11 mouse cellular contexts compared by ENCODE assay signal in genomic region chr11:20469368-20469767, GRCm38 (mm10).
DNase-seq lines count a peak whose midpoint lies in the region; ATAC-seq and TF ChIP-seq lines count a peak whose summit lies in the region.
"Had no signal": no experiment of that assay in that cellular context is flagged by ENCODE, and none has a peak within 500 bp of the region (broad histone marks: within the 10 kb centered on the region; RNA-seq: fewer than 3 reads in every experiment).

No protein-coding gene starts in this region.

- no peak for TF ChIP-seq CTCF in kidney, postnatal 0 days (IDR thresholded peaks at IDR 0.05; ENCODE audit: low read depth)
- no peak for TF ChIP-seq CTCF in gastrocnemius, adult 2 months (IDR thresholded peaks at IDR 0.05)

- no peaks in the 10 kb centered on the region; the same call in 1 of the 2 replicates for H3K27me3 ChIP-seq in erythroblast, embryonic 14.5 days (ENCODE audit: control insufficient read depth)
- no peaks in the 10 kb centered on the region for H3K27me3 ChIP-seq in kidney, postnatal 0 days (ENCODE audit: insufficient read depth, low read length)
- H3K27me3 ChIP-seq: embryonic facial prominence, embryonic 12.5 days; limb, embryonic 13.5 days had no signal

- intact Hi-C loops in gastrocnemius, adult 2 months (cut with DNase I), result no loop called here

- WGBS in kidney, postnatal 0 days, result 15% methylated on average over 5 of the region's 5 CpGs

- no peak overlapping the region for H3K9ac ChIP-seq in kidney, postnatal 0 days (ENCODE audit: low read depth, low read length)
- H3K9ac ChIP-seq: embryonic facial prominence, embryonic 12.5 days; limb, embryonic 13.5 days had no signal

- DNase-seq in kidney, postnatal 0 days (ENCODE audit: low spot score), result no peak
- peak; percentile 37 for DNase-seq in mesoderm, embryonic 11.5 days (ENCODE audit: low read depth, low spot score)
- no peak for DNase-seq in adrenal gland, postnatal 25 days
- DNase-seq in spleen, postnatal 36 days (ENCODE audit: low spot score in 2 of 2), result no peak
- no peak for DNase-seq in gastrocnemius, adult 2 months

- H3K4me3 ChIP-seq in erythroblast, embryonic 14.5 days (replicated peaks), result peak overlapping the region; percentile 16
- H3K4me3 ChIP-seq in brown adipose tissue, adult 24 weeks (ENCODE audit: insufficient read depth, low read depth, low read length), result no peak overlapping the region
- H3K4me3 ChIP-seq in kidney, postnatal 0 days (replicated peaks; ENCODE audit: low read depth, low read length), result no peak overlapping the region
- H3K4me3 ChIP-seq in gastrocnemius, adult 2 months, result no peak overlapping the region
- H3K4me3 ChIP-seq: embryonic facial prominence, embryonic 12.5 days; limb, embryonic 13.5 days had no signal

- peaks cover 2% of the 10 kb centered on the region; the same call in 1 of the 2 replicates for H3K4me1 ChIP-seq in erythroblast, embryonic 14.5 days (ENCODE audit: control insufficient read depth)
- H3K4me1 ChIP-seq in brown adipose tissue, adult 24 weeks (ENCODE audit: control insufficient read depth, insufficient read depth, insufficient read length, low read length), result no peaks in the 10 kb centered on the region; the same call in 1 of the 2 replicates
- 0 out of 2 replicates have a peak, but pooled peaks cover 5% of the 10 kb centered on the region for H3K4me1 ChIP-seq in kidney, postnatal 0 days (replicated peaks; ENCODE audit: insufficient read depth, low read length)
- H3K4me1 ChIP-seq: embryonic facial prominence, embryonic 12.5 days; limb, embryonic 13.5 days had no signal

- ATAC-seq in erythroblast, adult 5-6 weeks (replicated peaks; ENCODE audit: low FRiP score, poor library complexity, severe bottlenecking), result no peak
- ATAC-seq in kidney, postnatal 0 days (replicated peaks; ENCODE audit: low FRiP score, low read depth), result peak; percentile 60; the same call in 1 of the 2 replicates
- ATAC-seq: midbrain, embryonic 16.5 days had no signal

- H3K9me3 ChIP-seq in erythroblast, embryonic 14.5 days (ENCODE audit: control insufficient read depth, low read length), result no peaks in the 10 kb centered on the region
- no peaks in the 10 kb centered on the region for H3K9me3 ChIP-seq in kidney, postnatal 0 days (replicated peaks; ENCODE audit: low read length)
- H3K9me3 ChIP-seq: embryonic facial prominence, embryonic 12.5 days; limb, embryonic 13.5 days had no signal

- H3K27ac ChIP-seq in brown adipose tissue, adult 24 weeks (replicated peaks; ENCODE audit: low read depth, low read length), result peak overlapping the region; percentile 49; the same call in 1 of the 2 replicates
- H3K27ac ChIP-seq in kidney, postnatal 0 days, result no peak overlapping the region
- H3K27ac ChIP-seq in gastrocnemius, adult 2 months, result no peak overlapping the region
- H3K27ac ChIP-seq: embryonic facial prominence, embryonic 12.5 days; limb, embryonic 13.5 days had no signal

- no peak overlapping the region for H3K4me2 ChIP-seq in kidney, postnatal 0 days (ENCODE audit: low read length)
- H3K4me2 ChIP-seq: embryonic facial prominence, embryonic 12.5 days; limb, embryonic 13.5 days had no signal

- H3K36me3 ChIP-seq in erythroblast, embryonic 14.5 days (ENCODE audit: control insufficient read depth), result no peaks in the 10 kb centered on the region
- H3K36me3 ChIP-seq in kidney, postnatal 0 days (ENCODE audit: insufficient read depth, low read length), result no peaks in the 10 kb centered on the region
- H3K36me3 ChIP-seq: embryonic facial prominence, embryonic 12.5 days; limb, embryonic 13.5 days had no signal
